Mouse (Mus musculus): ENCODE measurements around the gene Hoxa4. TPM values are rescaled to one million over a fixed set of nuclear protein-coding genes. Genes with fewer than 3 reads are reported as not detected.

Gene Hoxa4
- polyA plus RNA-seq (2012; ENCODE audit: low replicate concordance) = 0.54 and 0.97 TPM in 2 replicates

GRCm38 (mm10) chr6:52190906-52191810 lies at the start of gene Hoxa4:
Gene Hoxa4 (minus strand): TSS chr6:52191753.

GRCm38 (mm10) chr6:52240389-52241000 lies 48.9 kb upstream of the Hoxa4 start, which contains the start of gene Hoxa10:
Gene Hoxa10 (minus strand): TSS chr6:52240854.

GRCm38 (mm10) chr6:52230516-52231165 lies 39.1 kb upstream of the Hoxa4 start, which contains the start of gene Hoxa9:
Gene Hoxa9 (minus strand): TSS chr6:52231089.

GRCm38 (mm10) chr6:52221337-52221992 lies 29.9 kb upstream of the Hoxa4 start, which contains the start of gene Hoxa7:
Gene Hoxa7 (minus strand): TSS chr6:52221854.

GRCm38 (mm10) chr6:52213119-52213986 lies 21.8 kb upstream of the Hoxa4 start, which contains the start of the genes Hoxa3 and Gm28308:
Gene Hoxa3 (minus strand): TSS chr6:52213336.
Gene Gm28308 (minus strand): TSS chr6:52213339.

GRCm38 (mm10) chr6:52208072-52208867 lies 16.7 kb upstream of the Hoxa4 start, which contains the start of gene Hoxa6:
Gene Hoxa6 (minus strand): TSS chr6:52208722.

GRCm38 (mm10) chr6:52204050-52204752 lies 12.6 kb upstream of the Hoxa4 start, which contains the start of gene Hoxa5:
Gene Hoxa5 (minus strand): TSS chr6:52204587.

GRCm38 (mm10) chr6:52177061-52177735 lies 14.4 kb downstream of the Hoxa4 start, which contains the start of gene 5730596B20Rik:
Gene 5730596B20Rik (plus strand): TSS chr6:52177498.

GRCm38 (mm10) chr6:52164626-52165440 lies 26.7 kb downstream of the Hoxa4 start, which contains the start of gene Hoxa2:
Gene Hoxa2 (minus strand): TSS chr6:52164831.

GRCm38 (mm10) chr6:52158276-52159051 lies 33.1 kb downstream of the Hoxa4 start, which contains the start of gene Hoxa1:
Gene Hoxa1 (minus strand): TSS chr6:52158317.

Other genes with a start within 250 kb of the Hoxa4 start
- 1.1 and 1.7 TPM in 2 replicates for gene Skap2, start 179.2 kb downstream of the Hoxa4 start, polyA plus RNA-seq (2012; ENCODE audit: low replicate concordance)
- gene Hoxa1, start 33.4 kb downstream of the Hoxa4 start, polyA plus RNA-seq (2012; ENCODE audit: low replicate concordance) = 0.20 TPM in 1 of 2 replicates, not detected in the other
- 0.13 TPM in 1 of 2 replicates, not detected in the other for gene Hoxa2, start 26.9 kb downstream of the Hoxa4 start, polyA plus RNA-seq (2012; ENCODE audit: low replicate concordance)
- gene 5730596B20Rik, start 14.3 kb downstream of the Hoxa4 start, polyA plus RNA-seq (2012; ENCODE audit: low replicate concordance) = not detected in 2 replicates
- 0.72 and 1.1 TPM in 2 replicates for gene Hoxa5, start 12.8 kb upstream of the Hoxa4 start, polyA plus RNA-seq (2012; ENCODE audit: low replicate concordance)
- gene Hoxa6, start 17.0 kb upstream of the Hoxa4 start, polyA plus RNA-seq (2012; ENCODE audit: low replicate concordance) = 0.71 TPM in 1 of 2 replicates, not detected in the other
- 1.1 and 1.2 TPM in 2 replicates for gene Hoxa3, start 21.6 kb upstream of the Hoxa4 start, polyA plus RNA-seq (2012; ENCODE audit: low replicate concordance)
- not detected in 2 replicates for gene Gm28308, start 21.6 kb upstream of the Hoxa4 start, polyA plus RNA-seq (2012; ENCODE audit: low replicate concordance)
- gene Hoxa7, start 30.1 kb upstream of the Hoxa4 start, polyA plus RNA-seq (2012; ENCODE audit: low replicate concordance) = 0.19 and 0.96 TPM in 2 replicates
- 1.9 and 2.5 TPM in 2 replicates for gene Hoxa9, start 39.3 kb upstream of the Hoxa4 start, polyA plus RNA-seq (2012; ENCODE audit: low replicate concordance)
- gene Hoxa10, start 49.1 kb upstream of the Hoxa4 start, polyA plus RNA-seq (2012; ENCODE audit: low replicate concordance) = 0.11 and 0.28 TPM in 2 replicates
- not detected in 2 replicates for gene Hoxa11, start 54.1 kb upstream of the Hoxa4 start, polyA plus RNA-seq (2012; ENCODE audit: low replicate concordance)
- not detected in 2 replicates for gene Hoxa13, start 69.1 kb upstream of the Hoxa4 start, polyA plus RNA-seq (2012; ENCODE audit: low replicate concordance)
- not detected in 2 replicates for gene Evx1, start 121.7 kb upstream of the Hoxa4 start, polyA plus RNA-seq (2012; ENCODE audit: low replicate concordance)

All from leukemia stem cell, adult 10-12 weeks (primary cell).